Comparison of ENCODE assay signal across 21 mouse cellular contexts in genomic region chr11:7832376-7832775, GRCm38 (mm10).
"Had no signal": no experiment of that assay in that cellular context is flagged by ENCODE, and none has a peak within 500 bp of the region (broad histone marks: within the 10 kb centered on the region; RNA-seq: fewer than 3 reads in every experiment).

No protein-coding gene starts in this region.

- H3K36me3 ChIP-seq: limb, embryonic 10.5 days; limb, embryonic 13.5 days; liver, embryonic 12.5 days; liver, embryonic 15.5 days; midbrain, embryonic 12.5 days; midbrain, embryonic 15.5 days; neural tube, embryonic 12.5 days; neural tube, embryonic 15.5 days had no signal

- H3K9ac ChIP-seq: limb, embryonic 13.5 days; liver, embryonic 12.5 days; liver, embryonic 15.5 days; midbrain, embryonic 12.5 days; midbrain, embryonic 15.5 days; neural tube, embryonic 12.5 days; neural tube, embryonic 15.5 days had no signal

- H3K4me2 ChIP-seq: limb, embryonic 13.5 days; liver, embryonic 12.5 days; liver, embryonic 15.5 days; midbrain, embryonic 12.5 days; midbrain, embryonic 15.5 days; neural tube, embryonic 12.5 days; neural tube, embryonic 15.5 days had no signal

- H3K4me3 ChIP-seq: layer of hippocampus, adult 2 months; limb, embryonic 10.5 days; limb, embryonic 13.5 days; liver, embryonic 12.5 days; liver, embryonic 15.5 days; midbrain, embryonic 12.5 days; midbrain, embryonic 15.5 days; neural tube, embryonic 12.5 days; neural tube, embryonic 15.5 days had no signal

- ATAC-seq: intestine, postnatal 0 days; liver, embryonic 12.5 days; midbrain, embryonic 15.5 days had no signal

- H3K9me3 ChIP-seq: limb, embryonic 10.5 days; limb, embryonic 13.5 days; liver, embryonic 12.5 days; liver, embryonic 15.5 days; midbrain, embryonic 12.5 days; midbrain, embryonic 15.5 days; neural tube, embryonic 12.5 days; neural tube, embryonic 15.5 days had no signal

- DNase-seq: kidney, adult 8-10 months; layer of hippocampus, adult 9-11 months; liver; right cerebral cortex, adult 18-20 months; right cerebral cortex, postnatal 14 days; right cerebral cortex, postnatal 4 days; thymus, adult 2 months; thymus, postnatal 14 days; thymus, postnatal 4 days had no signal

- H3K27ac ChIP-seq: layer of hippocampus, adult 2 months; limb, embryonic 10.5 days; limb, embryonic 13.5 days; liver, embryonic 12.5 days; liver, embryonic 15.5 days; macrophage; midbrain, embryonic 12.5 days; midbrain, embryonic 15.5 days; neural tube, embryonic 12.5 days; neural tube, embryonic 15.5 days; stomach, postnatal 0 days had no signal

- H3K4me1 ChIP-seq: limb, embryonic 10.5 days; limb, embryonic 13.5 days; liver, embryonic 12.5 days; liver, embryonic 15.5 days; midbrain, embryonic 12.5 days; midbrain, embryonic 15.5 days; neural tube, embryonic 12.5 days; neural tube, embryonic 15.5 days had no signal

- H3K27me3 ChIP-seq: limb, embryonic 13.5 days; liver, embryonic 12.5 days; liver, embryonic 15.5 days; midbrain, embryonic 12.5 days; midbrain, embryonic 15.5 days; neural tube, embryonic 12.5 days; neural tube, embryonic 15.5 days had no signal
